Mouse (Mus musculus): ENCODE data around the gene Cysrt1. TPM values are rescaled to one million over a fixed set of nuclear protein-coding genes. Genes with fewer than 3 reads are reported as not detected.
A peak's percentile ranks its signal among the peaks of the same experiment; 100 is the strongest.
"Not testable (repeated sequence)": the region's sequence is repeated elsewhere in the genome, so short reads cannot be mapped to it uniquely, and the experiment has no call there.

The Cysrt1 gene
- polyA plus RNA-seq, 1 experiment from 2014 or later = 0.33 TPM

DNA sequence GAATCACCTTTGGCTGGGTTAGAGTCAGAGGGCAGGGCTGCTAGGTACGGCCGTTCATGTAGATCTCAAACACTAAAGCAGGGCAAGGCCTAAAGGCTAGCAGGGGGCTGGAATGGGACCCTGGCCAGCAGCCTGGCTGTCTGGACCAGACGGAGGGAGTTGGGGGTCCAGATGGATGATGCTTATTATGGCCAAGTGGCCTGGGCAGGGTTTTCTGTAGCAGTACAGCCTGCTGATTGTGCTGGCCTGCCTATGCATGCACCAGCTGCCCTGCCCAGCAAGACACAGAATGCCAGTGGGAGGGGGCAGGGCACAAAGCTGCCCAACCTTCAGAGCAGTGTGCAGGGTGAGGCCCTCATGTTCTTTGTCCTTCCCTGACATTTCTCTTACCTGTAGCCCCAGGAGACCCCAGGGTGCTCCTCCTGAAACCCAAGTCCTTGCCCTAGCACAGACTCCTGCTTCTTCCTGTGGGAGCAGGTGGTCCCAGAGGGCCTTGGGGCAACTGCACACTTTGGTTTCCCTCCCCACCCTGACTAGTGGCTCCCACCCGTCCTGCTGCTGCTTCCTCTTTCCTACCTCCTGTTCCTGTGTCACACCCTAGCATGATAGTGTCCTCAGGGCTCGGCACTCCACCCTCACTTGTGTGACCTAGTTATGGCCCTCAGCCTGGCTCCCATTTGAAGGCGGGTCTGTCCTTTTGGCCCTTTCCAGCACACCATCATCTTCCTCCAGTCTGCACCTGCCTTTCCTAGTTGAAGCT, 23.8 kb upstream of the Cysrt1 start:
- no peak for DNase-seq (ENCODE audit: low spot score)

DNA sequence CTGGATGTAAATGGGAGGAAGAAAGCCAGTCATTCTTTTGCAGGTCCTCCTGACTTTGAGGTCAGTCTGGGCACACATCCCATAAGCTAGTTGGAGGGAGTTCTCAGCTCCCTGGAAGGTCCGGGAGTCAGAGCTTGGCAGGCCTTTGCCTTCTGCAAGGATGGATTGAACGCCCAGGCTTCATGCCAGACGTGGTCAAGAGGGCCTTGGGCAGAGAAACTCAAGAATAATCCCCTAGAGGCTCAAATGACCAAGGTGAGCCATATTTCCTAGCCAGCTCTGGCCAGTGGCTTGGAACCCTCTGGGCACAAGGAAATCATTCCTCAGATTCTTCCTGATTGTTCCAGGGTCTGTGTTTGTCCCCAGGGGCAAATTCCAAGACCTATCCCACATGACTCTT, 22.6 kb upstream of the Cysrt1 start:
- DNase-seq (ENCODE audit: low spot score) = no peak

DNA sequence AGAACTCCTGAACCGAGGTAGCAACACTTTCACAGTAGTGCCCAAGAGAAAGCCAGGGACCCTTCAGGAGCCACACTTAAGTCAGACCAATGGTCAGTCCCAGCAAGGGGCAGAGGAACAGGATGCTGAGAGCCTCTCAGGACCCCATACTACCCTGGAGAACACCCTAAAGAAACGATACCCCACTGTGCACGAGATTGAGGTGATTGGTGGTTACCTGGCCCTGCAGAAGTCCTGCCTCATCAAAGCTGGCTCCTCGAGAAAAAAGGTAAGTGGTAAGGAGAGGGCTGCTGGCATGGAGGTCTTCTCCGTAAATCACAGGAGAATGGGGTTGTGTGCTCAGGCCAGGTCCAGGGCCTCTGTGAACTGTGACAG, 22.0 kb upstream of the Cysrt1 start:
- no peak for DNase-seq (ENCODE audit: low spot score)

DNA sequence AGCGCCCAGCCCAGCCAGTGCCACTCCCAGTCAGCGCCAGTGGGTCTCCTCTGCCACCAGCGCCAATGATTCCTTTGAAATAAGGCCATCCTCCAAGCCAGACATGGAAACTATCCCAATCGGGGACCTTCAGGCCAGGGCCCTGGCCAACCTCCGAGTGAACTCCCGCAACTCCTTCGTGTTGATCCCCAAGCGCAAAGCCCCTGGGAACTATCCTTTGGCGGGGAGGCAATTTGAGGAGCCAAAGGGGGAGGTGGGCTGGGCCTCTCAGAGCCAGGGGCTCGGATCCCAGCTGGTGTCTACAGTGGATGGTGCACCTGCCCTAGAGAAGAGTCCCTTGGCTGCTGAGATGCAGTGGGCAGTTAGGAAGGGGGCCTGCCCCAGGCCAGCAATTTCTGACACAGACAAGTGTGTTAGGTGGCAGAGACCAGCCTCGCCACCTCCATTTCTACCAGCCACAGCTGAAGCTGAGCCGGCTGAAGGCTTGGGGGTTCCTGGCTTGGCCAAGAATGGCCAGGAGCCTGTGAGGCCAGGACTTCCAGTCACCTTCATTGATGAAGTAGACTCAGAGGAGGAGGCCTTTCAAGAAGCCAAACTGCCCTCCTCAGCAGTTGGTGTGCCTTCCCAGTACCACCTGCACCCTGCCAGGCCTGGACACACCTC, 21.5 kb upstream of the Cysrt1 start:
- DNase-seq (ENCODE audit: low spot score) = no peak

DNA sequence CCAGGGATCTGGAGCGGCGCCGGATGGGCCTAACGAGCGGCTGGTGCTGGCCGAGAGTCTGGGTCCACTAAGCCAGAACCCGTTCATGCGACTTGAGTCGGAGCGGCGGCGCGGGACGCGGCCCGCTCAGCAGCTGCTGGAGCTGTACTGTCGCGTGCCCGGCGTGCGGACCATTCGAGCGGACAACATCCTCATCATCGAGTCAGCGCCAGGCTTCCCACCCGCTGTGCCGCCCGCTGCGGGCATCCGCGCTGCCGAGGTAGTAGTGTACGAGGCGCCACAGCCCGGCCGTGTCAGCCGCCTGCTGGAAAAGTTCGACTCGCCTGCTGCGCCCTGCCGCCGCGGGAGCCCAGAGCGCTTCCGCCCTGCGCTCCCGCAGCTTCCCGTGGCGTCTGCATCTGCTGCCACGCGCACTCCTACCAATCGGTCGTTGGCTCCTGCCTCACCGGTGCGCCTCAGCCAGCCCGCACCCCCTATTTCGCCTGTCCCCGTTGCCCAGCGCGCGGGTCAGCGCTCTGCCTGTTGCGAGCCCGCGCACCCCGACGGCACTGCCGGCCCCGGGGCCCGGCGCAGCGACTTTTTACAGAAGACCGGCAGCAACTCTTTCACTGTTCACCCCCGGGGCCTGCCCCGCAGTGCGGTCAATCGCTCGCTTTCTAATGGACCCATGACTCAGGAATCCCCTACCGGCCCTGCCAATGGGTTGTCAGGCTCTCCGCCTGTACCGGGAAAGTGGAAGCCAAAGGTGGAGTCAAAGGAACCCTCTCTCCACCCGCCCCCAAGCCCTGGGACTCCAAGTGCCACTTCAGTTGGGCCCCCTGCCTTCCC, 20.8 kb upstream of the Cysrt1 start:
- DNase-seq (ENCODE audit: low spot score) = peak; percentile 73

DNA sequence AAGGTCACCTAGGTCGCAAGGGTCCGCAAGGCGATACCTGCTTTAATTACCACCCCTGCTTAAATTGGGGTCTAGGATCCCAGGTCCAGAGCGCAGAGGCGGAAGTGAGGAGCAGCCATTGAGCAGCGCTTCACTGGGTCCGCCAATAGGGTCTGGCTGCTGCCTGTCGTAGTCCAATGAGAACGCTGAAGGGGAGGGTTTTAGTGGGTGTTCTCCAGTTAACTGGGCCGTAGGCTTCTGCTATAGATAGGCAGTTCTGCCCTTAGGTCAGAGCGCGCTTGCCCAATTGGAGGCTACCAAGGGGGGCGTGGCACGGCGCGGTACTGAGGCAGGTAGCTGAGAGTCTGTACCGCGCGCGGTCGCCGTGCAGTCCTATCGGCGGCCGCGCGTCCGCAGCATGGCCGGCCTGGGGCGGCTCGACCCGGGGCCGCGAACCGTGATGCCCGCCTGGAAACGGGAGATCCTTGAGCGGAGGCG, 20.1 kb upstream of the Cysrt1 start, which contains the start of gene Tprn:
TSS of gene Tprn (plus strand) at position 328 of the 477 bp plus-strand sequence.
- DNase-seq (ENCODE audit: low spot score) = peak; percentile 95

DNA sequence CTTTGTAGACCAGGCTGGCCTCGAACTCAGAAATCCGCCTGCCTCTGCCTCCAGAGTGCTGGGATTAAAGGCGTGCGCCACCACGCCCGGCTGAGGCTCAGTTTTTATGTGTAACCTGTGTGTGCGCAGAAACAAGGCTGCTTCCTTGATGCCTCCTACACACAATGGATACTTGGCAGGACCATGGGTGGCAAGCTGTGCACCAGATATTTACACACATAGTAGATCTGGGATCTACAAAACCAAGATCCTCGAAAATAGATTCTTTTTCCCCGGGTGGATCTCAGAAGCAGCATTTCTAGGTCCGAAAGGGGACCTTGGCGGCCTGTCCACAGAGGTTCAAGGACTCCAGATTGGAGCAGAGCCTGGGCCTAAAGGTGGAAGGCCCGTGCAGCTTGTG, 19.6 kb upstream of the Cysrt1 start:
- DNase-seq (ENCODE audit: low spot score) = no peak

DNA sequence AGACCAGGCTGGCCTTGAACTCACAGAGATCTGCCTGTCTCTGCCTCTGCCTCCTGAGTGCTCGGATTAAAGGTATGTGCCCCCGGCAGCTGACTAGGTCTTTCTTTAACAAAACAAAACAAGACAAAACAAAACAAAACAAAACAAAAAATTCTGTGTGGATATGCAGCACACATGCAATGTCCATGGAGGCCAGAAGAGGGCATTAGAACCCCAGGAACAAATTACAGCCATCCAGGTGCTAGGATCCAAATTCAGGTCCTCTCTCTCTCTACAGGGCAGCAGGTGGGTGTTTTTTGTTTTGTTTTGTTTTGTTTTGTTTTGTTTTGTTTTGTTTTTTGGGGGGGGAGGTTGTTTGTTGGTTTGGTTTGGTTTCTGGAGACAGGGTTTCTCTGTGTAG, 16.6 kb upstream of the Cysrt1 start:
- no peak for DNase-seq (ENCODE audit: low spot score)

DNA sequence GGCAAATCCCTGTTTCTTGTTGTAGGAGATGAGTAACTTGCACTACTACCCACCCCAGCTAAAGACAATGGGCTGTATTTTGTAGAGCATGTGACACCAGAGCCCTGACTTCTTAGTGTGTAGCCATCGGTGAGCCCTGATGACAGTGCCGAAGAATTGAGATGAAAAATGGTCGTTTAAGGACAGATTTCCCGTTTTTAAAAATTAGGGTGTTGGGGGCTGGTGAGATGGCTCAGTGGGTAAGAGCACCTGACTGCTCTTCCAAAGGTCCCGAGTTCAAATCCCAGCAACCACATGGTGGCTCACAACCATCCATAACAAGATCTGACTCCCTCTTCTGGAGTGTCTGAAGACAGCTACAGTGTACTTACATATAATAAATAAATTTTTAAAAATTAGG, 15.0 kb upstream of the Cysrt1 start:
- DNase-seq (ENCODE audit: low spot score) = not testable (repeated sequence)

DNA sequence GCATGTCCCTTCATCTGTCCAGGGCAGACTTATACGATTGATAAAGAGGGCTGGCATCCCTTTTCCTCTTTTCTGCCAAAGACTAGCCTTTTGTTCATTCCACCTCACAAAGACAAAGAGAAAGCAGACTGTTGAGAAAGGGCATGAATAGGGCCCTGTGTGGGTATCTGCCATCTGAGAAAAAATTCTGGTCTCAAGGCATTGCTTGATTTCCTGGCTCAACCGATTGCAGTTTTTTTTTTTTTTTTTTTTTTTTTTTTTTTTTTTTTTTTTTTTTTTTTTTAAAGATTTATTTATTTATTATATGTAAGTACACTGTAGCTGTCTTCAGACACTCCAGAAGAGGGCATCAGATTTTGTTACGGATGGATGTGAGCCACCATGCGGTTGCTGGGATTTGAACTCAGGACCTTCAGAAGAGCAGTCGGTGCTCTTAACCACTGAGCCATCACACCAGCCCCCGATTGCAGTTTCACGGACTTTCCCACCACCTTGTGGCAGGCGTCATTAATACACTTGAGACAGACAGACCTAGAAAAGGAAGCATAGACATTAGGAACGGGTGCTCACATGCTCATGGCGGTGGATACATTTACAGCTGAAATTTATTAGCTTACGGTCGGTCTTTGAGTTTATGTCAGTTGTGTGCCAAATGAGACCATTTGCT, 14.3 kb upstream of the Cysrt1 start:
- peak; percentile 71 for DNase-seq (ENCODE audit: low spot score)

DNA sequence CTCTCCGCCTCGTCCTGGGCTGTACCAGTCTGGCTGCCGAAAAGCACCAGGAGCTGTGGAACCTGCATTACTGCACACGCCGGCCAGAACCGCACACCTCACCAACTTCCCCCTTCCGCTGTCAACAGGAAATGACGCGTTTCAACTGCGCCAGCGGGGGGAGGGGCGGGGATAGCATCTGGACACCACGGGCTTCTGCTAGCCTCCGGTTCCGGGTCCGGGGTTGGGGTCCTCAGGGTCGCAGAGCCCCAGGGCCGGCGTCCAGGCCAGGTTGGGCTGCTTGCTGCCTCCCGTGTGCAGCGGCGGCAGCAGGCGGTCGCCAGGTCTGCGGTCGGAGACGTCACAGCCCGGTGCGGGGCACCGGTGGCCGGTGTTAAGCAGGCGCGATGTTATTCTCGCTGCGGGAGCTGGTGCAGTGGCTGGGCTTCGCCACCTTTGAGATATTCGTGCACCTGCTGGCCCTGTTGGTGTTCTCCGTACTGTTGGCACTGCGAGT, 13.1 kb upstream of the Cysrt1 start, which contains the start of gene Tmem203:
TSS of gene Tmem203 (plus strand) at position 156 of the 496 bp plus-strand sequence.
- peak; percentile 94 for DNase-seq (ENCODE audit: low spot score)

DNA sequence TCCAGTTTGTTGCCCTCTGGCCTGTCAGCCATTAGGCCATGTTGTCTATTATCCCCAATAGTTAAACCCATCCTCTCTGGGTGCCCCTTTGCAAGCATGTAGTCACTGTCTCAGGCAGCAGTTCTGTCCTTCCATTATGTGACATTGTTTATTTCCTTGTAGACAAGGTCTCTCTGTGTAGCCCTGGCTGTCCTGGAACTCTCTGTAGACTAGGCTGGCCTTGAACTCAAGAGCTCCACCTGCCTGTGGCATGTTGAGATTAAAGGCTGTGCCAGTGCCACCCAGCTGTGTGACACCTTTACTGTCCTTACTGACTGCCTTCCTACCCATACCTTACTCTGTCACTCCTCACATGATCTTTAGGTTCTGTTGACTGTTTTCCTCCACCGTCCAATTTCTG, 10.1 kb upstream of the Cysrt1 start:
- DNase-seq (ENCODE audit: low spot score) = peak; percentile 50

DNA sequence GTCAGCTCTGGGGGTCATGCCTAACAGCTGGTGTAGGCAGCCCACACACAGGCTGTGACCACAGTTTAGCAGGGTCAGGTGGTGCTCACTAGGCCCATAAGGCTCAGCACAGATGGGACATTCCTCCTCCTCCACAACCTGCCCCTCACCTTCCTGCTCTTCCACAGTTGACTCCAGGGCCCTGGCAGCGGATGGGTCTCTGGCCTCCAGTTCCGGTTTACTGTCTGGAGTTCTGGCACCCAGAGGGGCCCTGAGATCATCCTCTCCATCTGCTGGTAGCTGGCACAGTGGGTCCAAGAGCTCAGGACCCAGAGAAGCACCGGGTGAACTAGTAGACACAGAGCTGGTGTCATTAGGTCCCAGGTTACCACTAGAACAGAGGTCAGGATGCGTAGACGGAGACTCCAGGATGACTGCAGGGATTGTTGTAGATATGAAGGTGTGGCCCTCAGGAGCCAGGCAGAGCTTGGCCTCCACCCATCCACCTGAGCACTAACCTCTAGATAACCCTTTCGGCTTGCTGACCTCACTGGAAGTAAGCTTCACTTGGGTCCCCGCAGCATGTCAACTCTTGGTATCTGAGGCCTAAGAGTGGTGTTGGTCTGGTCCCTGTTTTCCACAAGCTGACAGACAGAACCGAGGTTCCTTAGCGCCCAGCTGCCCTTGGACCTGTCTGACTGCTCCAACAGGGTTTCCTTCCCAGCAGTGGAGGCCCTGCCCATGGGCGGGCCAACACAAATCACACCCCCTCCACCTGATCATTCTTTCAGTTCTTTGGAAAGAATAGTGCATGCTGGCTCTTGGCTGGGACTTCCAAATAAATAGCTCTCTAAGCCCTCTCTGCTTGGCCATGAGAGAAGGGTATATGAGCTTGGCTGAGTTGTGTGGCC, 4.2 kb upstream of the Cysrt1 start, which contains the start of gene AL732309.1:
TSS of gene AL732309.1 (minus strand) at position 681 of the 890 bp plus-strand sequence.
- no peak for DNase-seq (ENCODE audit: low spot score)

DNA sequence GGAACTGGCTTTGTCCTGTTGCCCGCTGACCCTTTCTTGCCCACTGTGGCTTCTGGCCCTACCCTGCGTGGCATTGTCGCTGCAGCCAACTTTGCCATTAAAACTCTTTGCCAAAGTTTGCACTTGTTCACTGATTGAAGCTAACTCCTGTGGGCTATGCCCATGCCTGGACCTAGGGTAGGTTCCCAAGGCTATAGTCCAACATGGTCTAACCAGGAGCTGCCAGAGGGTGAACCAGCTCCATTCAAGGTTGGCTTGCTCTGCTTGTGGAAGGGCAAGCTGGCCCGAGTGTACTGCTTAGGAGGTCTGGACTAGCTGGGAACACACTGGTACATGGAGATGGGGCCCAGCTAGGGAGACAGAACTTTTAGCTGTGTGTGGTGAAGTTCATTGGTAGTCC, 1.9 kb upstream of the Cysrt1 start:
- DNase-seq (ENCODE audit: low spot score) = no peak

DNA sequence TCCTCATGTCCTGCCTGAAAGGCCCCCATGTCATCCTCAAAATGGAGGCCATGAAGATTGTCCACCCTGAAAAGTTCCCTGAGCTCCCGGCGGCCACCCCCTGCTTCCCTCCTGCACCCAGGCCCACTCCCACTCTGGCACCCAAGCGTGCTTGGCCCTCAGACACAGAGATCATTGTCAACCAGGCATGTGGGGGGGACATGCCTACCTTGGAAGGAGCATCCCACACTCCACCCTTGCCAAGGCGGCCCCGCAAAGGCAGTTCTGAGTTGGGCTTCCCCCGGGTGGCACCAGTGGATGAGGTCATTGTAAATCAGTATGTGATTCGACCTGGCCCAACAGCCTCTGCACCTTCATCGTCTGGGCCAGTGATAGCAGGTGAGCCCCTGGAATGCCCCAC, 1.1 kb upstream of the Cysrt1 start:
- no peak for DNase-seq (ENCODE audit: low spot score)

DNA sequence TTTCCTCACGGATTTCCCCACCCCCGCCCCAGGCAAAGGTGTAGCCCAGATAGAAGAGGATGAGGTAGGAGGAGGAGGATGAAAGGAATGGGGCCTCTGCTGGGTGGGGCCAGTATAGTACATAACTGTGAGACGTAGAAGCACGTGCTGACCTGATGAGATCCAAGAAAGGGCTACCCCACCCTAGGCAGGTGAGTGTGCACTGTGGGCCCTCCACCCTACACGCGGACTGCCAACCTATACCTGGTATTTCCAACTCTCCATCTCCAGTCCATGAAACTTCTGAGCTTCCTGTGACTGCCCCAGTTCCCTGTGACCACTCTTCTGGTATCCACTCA, 845 bp downstream of the Cysrt1 start:
- DNase-seq (ENCODE audit: low spot score) = no peak

DNA sequence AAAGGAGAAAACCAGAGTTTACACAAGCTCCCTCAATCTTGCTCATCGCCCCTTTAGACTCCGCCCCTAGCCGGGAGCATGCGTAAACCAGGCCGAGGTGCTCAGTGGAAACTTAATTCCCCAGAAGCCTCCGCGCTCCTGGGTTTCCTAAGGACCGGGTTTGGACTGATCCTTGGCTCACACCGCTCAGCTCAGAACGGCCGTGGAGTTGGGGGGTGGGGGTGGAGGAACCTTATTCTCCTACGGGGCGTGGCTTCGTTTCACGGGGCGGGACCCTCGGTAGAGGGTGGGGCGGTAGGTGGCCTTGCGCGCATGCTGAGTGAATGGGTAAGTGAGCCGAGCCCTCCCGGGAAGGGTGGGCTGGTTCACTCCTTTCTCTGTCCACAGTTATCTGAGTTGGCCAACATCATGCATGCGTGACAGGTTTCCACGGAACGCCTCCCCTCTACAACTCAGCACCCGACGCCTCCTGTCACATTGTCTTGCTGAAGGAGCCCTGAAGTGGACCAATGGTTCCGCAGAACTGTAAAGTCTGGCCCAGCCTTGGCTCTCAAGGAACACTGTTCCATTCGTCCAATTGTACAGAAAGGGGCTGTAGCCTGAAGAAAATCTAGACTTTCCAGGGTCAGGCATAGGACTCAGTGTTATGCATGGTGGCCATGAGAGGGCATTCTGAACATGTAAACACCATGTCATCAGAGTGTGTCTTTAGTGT, 1.4 kb downstream of the Cysrt1 start:
- peak; percentile 53 for DNase-seq (ENCODE audit: low spot score)

DNA sequence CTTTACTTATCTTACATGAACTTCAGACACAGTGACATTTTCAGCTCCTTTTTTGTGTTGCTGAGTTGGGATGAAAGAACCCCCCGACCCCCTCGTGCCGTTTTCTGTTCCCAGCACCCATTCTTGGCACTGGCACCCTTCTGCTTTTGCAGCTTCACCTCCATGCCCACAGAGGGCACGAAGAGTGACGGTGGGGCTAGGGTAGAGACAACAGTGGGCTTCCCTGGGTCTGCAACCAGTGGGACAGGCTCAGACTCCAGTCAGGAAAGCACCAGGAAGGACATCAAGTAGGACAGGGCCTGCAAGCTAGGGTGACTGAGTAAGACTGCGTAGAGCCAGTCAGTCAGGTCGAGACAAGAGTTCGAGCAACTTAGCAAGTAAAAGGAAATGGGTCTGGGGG, 1.9 kb downstream of the Cysrt1 start:
- no peak for DNase-seq (ENCODE audit: low spot score)

DNA sequence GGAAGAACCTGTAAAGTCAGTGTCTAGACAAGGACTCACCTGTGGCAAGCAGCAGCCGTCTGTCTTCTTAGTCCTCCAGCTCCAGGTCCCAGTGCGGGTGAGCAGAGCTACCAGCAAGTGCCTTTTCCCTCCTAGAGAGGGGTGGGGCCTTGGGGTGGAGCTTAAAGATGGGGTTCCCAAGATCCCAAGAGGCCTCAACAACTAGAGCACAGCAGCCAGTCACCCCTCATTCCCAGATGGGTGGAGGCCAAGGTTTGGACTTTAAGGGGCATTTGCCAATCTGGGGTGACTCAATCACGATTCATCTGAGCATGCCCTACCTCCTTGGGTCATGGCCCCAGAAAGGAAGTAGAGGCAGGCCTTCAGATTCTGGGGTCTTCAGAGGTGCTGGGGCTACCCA, 2.5 kb downstream of the Cysrt1 start:
- no peak for DNase-seq (ENCODE audit: low spot score)

Measured in thymus, postnatal 0 days (tissue).